Mouse (Mus musculus) cortical plate, adult 2 months (tissue): ENCODE measurements at regions not wholly inside any gene's neighbourhood (a gene's known extent, or its start where the extent isn't known, plus 50 kb on each side); places are given as distances from the start of the nearest gene placed in this dataset.

Source experiments
- CTCF ChIP-seq: fragments of 200-500 bp; IDR thresholded peaks from 2 replicates; pipeline ENCODE4 v1.5.1; 2011; ENCODE audit warnings: mild to moderate bottlenecking, control low read depth, low read length; ENCODE audit not compliant: insufficient read depth; ENCODE audit errors: extremely low read depth
- POLR2A ChIP-seq: fragments of 200-500 bp; IDR thresholded peaks from 2 replicates; pipeline ENCODE4 v1.6.1; 2011; ENCODE audit warnings: mild to moderate bottlenecking, low read length, control low read depth; ENCODE audit not compliant: insufficient read depth; ENCODE audit errors: extremely low read depth

DNA sequence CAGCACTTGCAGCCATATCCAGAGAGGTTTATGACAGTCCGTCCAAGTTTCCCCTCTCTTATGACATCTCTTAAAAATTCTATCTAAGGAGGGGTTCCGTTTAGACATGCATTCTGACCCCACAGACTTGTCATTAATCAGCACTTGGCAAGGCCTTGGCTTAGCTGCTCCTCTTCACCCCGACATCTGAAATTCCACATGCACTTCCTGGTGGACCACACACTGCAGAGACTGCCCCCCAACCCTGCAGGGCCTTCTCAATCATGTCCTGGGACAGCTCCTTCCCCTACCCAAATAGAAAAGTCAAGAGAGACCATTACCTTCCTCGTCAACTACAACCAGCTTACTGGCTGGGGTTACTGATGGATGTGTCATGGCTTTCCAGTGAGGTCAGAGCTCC is 99.4 kb upstream of the Rxfp2 start:
- TF ChIP-seq CTCF (no peak), POLR2A (no peak)
